Mouse (Mus musculus): ENCODE results near the gene Itm2b. TPM values are rescaled to one million over a fixed set of nuclear protein-coding genes. Genes with fewer than 3 reads are reported as not detected.
A peak's percentile ranks its signal among the peaks of the same experiment; 100 is the strongest.

Gene Itm2b
- polyA plus RNA-seq, 1 experiment from 2014 or later = 659 TPM

DNA sequence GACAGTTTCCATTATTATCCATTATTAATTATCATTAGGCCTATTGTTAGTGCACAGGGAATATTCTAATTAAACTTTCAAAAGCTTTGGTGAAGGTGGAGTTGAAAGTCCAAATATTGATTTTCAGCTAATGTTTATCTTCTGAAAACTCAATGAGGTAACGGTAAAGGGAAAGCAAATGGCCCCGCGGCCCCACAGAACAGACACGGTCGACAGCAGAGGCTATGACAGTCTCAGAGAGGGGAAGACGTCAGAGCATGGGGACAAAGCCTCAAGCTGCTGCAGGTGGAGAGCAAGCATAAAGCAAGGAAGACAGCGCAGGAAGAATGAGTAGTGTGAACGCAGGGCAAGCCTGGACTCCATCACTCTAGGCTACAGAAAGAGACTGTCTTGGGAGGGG, 9.2 kb downstream of the Itm2b start:
- Histone ChIP-seq H3K4me1 (peaks cover 33% of the 10 kb centered on the region), H3K27ac (no peak overlapping the region), H3K9me3 (no peaks in the 10 kb centered on the region), H3K4me2 (no peak overlapping the region), H3K4me3 (no peak overlapping the region), H3K36me3 (peaks cover 33% of the 10 kb centered on the region), H3K9ac (no peak overlapping the region), H3K27me3 (no peaks in the 10 kb centered on the region)
- no peak for ATAC-seq (ENCODE audit: insufficient number of reproducible peaks, insufficient read depth, low FRiP score, low TSS enrichment, low read depth)
- 81% methylated on average over 8 of the region's 8 CpGs for WGBS

DNA sequence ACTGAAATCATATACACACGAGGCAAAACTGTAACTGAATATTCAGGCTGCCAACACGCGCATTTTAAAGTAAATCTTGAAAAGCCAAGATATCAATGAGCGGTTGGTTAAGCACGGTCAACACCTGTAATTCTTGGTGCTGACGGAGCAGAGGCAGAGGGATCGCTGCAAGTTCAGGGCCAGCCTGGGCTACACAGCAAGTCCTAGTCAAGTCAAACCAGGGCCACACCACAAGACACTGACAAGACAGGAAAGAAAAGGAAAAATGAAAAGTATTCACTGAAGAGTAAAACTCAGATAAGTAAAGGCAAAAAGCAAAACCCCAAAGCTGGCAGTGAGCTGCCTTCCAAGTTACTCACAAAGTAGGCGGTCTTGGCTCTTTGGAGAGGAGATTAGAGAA, 9.6 kb downstream of the Itm2b start:
- Histone ChIP-seq H3K27ac (no peak overlapping the region), H3K4me3 (no peak overlapping the region), H3K4me2 (no peak overlapping the region), H3K9me3 (no peaks in the 10 kb centered on the region), H3K9ac (no peak overlapping the region), H3K27me3 (no peaks in the 10 kb centered on the region), H3K36me3 (peaks cover 30% of the 10 kb centered on the region), H3K4me1 (peaks cover 33% of the 10 kb centered on the region)
- WGBS = 88% methylated on average over 8 of the region's 8 CpGs
- no peak for ATAC-seq (ENCODE audit: insufficient number of reproducible peaks, insufficient read depth, low FRiP score, low TSS enrichment, low read depth)

DNA sequence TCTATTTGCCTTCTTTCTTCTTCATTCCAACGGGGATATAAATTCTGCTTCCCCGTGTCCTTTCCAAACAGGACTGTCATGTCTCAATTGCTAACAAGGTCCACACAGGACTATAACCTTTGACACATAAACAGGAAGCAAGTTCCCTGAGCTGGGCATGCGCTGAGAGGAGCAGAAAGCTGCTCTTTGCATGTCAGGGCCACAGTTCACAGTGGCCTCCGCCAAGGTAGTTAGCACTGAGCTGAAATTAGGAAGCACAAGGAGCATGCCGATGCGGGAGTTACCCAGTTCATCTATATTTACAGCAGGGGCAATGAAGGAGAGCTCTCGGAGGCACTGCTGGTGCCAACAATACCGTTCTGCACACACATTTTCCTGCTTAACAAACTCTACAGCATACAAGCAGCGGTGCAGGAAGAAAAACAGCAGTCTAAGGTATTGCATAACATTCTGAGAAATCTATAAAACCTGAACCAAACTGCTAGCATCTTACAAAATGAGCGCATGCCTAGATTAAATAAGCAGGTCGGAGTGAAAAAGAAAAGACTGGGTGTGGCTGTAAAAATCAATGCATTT, 10.7 kb downstream of the Itm2b start:
- Histone ChIP-seq H3K4me2 (no peak overlapping the region), H3K27me3 (no peaks in the 10 kb centered on the region), H3K4me3 (no peak overlapping the region), H3K27ac (0 out of 2 replicates have a peak overlapping the region, but pooled peaks have one; percentile 35), H3K36me3 (peaks cover 30% of the 10 kb centered on the region), H3K4me1 (peaks cover 38% of the 10 kb centered on the region), H3K9ac (no peak overlapping the region), H3K9me3 (no peaks in the 10 kb centered on the region)
- ATAC-seq (ENCODE audit: insufficient number of reproducible peaks, insufficient read depth, low FRiP score, low TSS enrichment, low read depth) = no peak
- WGBS = 47% methylated on average over 11 of the region's 11 CpGs

DNA sequence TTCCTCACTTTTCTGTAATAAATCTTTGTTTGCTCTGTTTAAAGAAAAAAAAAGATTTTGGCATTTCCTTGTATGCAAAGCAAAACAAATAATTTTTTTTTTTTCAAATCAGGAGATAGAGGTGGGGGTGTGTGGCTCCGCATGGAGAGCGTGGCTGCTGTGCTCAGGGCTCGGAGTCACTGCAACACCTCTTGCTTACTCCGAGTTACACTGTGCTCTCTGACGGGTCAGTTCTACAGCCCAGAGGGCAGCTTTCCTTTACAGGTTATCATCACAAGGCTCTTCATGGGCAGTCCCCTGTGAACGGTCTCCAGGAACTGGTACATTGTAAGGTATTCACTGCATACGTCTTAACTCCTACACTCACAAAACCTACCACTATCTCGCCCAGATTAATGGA, 11.5 kb downstream of the Itm2b start:
- Histone ChIP-seq H3K9me3 (no peaks in the 10 kb centered on the region), H3K4me1 (peaks cover 38% of the 10 kb centered on the region), H3K27me3 (no peaks in the 10 kb centered on the region), H3K27ac (no peak overlapping the region), H3K36me3 (peaks cover 32% of the 10 kb centered on the region), H3K9ac (no peak overlapping the region), H3K4me3 (no peak overlapping the region), H3K4me2 (no peak overlapping the region)
- WGBS = 74% methylated on average over 8 of the region's 8 CpGs
- no peak for ATAC-seq (ENCODE audit: insufficient number of reproducible peaks, insufficient read depth, low FRiP score, low TSS enrichment, low read depth)

DNA sequence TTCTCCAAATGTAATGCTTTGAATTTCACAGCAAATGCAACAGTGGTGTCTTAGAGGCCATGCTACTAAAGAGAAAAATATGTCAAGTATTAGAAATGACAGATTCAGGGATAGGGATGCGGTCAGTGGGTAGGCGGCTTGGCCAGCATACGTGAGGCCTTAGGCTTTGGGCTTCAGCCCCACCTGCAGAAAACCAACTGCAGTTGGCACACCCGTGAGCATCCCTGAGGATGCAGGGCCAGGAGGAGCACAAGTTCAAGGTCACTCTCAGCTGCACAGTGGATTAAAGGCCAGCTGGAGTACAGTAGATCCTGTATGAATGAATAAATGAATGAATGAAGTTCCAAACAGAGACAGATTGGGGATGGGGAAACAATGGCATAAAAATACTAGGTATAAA, 12.1 kb downstream of the Itm2b start:
- ATAC-seq (ENCODE audit: insufficient number of reproducible peaks, insufficient read depth, low FRiP score, low TSS enrichment, low read depth) = no peak
- 92% methylated on average over 4 of the region's 4 CpGs for WGBS
- H3K36me3 ChIP-seq = peaks cover 32% of the 10 kb centered on the region

DNA sequence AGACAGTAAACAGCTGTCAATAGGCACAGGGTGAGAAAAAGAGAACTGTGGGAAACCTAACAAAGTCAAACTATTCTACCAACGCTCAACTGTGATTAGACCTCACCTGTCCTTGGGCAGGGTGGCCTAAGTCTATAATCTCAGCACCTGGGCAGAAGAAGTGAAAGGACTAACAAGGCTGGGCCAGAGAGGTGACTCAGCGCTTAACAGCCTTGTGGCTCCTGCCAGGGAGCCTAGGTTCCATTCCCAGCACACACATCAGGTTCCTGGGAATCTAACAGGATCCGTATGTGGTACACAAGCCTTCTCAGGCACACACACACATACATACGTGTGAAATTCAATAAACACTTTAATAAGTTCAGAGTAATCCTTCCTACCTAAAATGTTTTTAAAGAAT, 13.5 kb downstream of the Itm2b start:
- no peak overlapping the region for H3K4me3 ChIP-seq
- H3K36me3 ChIP-seq = peaks cover 33% of the 10 kb centered on the region
- H3K27ac ChIP-seq = peak overlapping the region; percentile 72
- 83% methylated on average over 4 of the region's 4 CpGs for WGBS
- no peak overlapping the region for H3K9ac ChIP-seq
- H3K4me1 ChIP-seq = peaks cover 33% of the 10 kb centered on the region
- no peaks in the 10 kb centered on the region for H3K9me3 ChIP-seq
- no peak for ATAC-seq (ENCODE audit: insufficient number of reproducible peaks, insufficient read depth, low FRiP score, low TSS enrichment, low read depth)
- no peaks in the 10 kb centered on the region for H3K27me3 ChIP-seq
- no peak overlapping the region for H3K4me2 ChIP-seq

More for the DNA sequence above, 12.1 kb downstream of the Itm2b start:
- H3K4me2 ChIP-seq = no peak overlapping the region
- H3K4me3 ChIP-seq = no peak overlapping the region
- H3K27ac ChIP-seq = no peak overlapping the region
- peaks cover 38% of the 10 kb centered on the region for H3K4me1 ChIP-seq
- no peak overlapping the region for H3K9ac ChIP-seq
- H3K9me3 ChIP-seq = no peaks in the 10 kb centered on the region
- H3K27me3 ChIP-seq = no peaks in the 10 kb centered on the region

DNA sequence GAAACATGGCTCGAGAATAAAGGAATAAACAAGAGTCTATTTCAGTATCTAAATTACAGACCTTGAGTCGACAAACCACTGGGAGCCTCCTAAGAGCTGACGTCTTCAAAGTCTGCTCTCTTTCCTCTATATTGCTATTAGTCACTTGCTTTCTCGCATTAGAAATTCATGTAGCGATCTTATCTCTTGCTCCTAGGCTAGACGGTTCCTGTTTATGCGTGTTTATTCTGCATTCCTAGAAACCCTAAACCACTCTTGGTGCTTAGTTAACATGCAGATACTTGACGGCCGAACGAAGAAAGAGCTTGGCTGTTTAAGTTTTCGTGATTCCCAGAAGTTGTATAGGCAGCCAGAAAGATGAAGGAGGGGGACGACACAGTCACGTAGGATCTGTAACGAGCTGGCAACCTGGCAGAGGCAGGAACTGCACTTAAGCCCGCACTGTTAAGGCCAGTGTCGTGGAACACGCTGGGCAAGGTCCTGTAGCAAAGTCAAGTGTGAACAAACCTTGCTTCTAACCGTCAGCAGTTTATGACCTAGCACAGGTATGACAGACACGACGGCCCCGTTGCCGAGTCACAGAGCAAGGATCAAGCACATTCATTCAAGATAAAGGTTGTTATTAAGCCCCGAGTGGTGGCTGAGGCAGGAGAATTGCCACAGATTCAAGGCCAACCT, 14.3 kb downstream of the Itm2b start:
- Histone ChIP-seq H3K9ac (no peak overlapping the region; the same call in 1 of the 2 replicates), H3K4me2 (no peak overlapping the region), H3K9me3 (no peaks in the 10 kb centered on the region), H3K4me1 (peaks cover 33% of the 10 kb centered on the region), H3K36me3 (peaks cover 41% of the 10 kb centered on the region), H3K4me3 (no peak overlapping the region), H3K27ac (peak overlapping the region; percentile 72), H3K27me3 (no peaks in the 10 kb centered on the region)
- WGBS = 73% methylated on average over 23 of the region's 23 CpGs
- ATAC-seq (ENCODE audit: insufficient number of reproducible peaks, insufficient read depth, low FRiP score, low TSS enrichment, low read depth) = no peak

DNA sequence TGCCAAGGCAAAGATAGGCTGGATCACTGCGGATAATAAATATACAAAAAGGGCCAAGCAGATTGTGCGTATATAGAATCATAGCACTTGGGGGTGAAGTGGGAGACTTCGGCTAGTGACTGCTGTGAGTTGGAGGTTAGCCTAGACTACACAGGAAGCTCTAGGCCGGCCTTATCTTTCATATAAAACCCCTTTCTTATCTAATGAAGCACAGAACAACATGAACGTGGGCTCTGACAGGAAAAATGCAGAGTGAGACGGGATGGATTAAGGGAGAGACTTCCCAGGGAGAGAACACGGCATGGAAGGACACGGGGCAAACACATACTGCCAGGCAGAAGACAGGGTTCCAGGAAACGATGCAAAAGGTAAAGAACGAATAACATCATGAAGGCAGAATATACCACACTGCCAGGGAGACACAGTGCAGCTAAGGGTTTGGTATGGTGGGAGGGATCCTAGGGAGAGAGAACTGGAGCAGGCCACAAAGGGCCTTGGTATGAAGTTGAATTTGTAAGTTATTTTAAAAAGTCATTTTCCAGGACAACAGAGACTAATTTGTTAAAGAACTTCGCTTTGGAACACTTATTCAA, 14.9 kb downstream of the Itm2b start:
- Histone ChIP-seq H3K4me3 (no peak overlapping the region), H3K36me3 (peaks cover 47% of the 10 kb centered on the region), H3K9me3 (no peaks in the 10 kb centered on the region), H3K27ac (peak overlapping the region; percentile 72), H3K4me1 (peaks cover 33% of the 10 kb centered on the region), H3K27me3 (no peaks in the 10 kb centered on the region), H3K9ac (no peak overlapping the region), H3K4me2 (no peak overlapping the region)
- 82% methylated on average over 11 of the region's 11 CpGs for WGBS
- no peak for ATAC-seq (ENCODE audit: insufficient number of reproducible peaks, insufficient read depth, low FRiP score, low TSS enrichment, low read depth)

DNA sequence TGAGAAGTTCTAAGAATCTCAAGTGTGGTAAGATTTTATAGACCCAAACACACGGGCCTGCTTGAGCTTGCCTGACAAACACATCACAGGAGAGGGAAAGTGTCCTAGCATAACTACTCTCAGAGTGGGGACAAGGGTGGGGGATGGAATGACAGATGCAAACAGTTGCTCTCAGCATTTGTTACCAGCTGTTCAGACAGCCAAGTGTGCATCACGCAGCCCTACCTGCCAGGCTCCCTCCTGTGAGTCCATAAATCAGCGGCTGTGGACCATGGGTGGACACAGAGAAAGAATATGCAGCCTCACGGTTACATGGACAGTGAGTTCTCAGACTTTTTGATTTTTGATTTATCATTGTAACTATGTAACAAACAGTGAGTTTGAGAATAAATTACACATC, 15.5 kb downstream of the Itm2b start:
- ATAC-seq (ENCODE audit: insufficient number of reproducible peaks, insufficient read depth, low FRiP score, low TSS enrichment, low read depth) = no peak

DNA sequence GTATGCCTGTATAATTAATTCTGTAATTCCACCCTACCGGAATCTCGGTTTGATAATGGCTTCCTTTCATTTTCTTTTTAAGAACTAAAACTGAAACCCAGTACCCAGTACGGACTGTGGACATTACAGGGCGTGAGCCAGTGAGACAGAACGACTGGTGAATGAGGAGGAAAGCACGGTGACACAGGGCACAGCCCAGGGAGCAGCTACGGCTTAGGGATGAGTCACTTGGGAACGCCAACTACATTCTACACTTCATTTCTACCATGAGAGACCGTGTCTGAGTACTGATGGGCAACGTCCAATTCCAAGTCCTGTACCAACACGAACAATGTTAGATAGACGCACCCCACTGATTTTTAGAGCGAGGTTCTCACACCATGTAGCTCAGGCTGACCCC, 16.1 kb downstream of the Itm2b start:
- Histone ChIP-seq H3K4me2 (no peak overlapping the region), H3K4me3 (no peak overlapping the region), H3K27ac (no peak overlapping the region), H3K9me3 (no peaks in the 10 kb centered on the region), H3K27me3 (no peaks in the 10 kb centered on the region), H3K4me1 (peaks cover 22% of the 10 kb centered on the region), H3K36me3 (peaks cover 59% of the 10 kb centered on the region), H3K9ac (no peak overlapping the region)
- no peak for ATAC-seq (ENCODE audit: insufficient number of reproducible peaks, insufficient read depth, low FRiP score, low TSS enrichment, low read depth)
- WGBS = 91% methylated on average over 13 of the region's 13 CpGs

More for the DNA sequence above, 15.5 kb downstream of the Itm2b start:
- 83% methylated on average over 4 of the region's 4 CpGs for WGBS
- H3K9ac ChIP-seq = no peak overlapping the region
- H3K9me3 ChIP-seq = no peaks in the 10 kb centered on the region
- peaks cover 53% of the 10 kb centered on the region for H3K36me3 ChIP-seq
- H3K27ac ChIP-seq = peak overlapping the region; percentile 72; the same call in 1 of the 2 replicates
- H3K4me2 ChIP-seq = no peak overlapping the region
- H3K4me3 ChIP-seq = no peak overlapping the region
- H3K4me1 ChIP-seq = peaks cover 29% of the 10 kb centered on the region
- H3K27me3 ChIP-seq = no peaks in the 10 kb centered on the region

DNA sequence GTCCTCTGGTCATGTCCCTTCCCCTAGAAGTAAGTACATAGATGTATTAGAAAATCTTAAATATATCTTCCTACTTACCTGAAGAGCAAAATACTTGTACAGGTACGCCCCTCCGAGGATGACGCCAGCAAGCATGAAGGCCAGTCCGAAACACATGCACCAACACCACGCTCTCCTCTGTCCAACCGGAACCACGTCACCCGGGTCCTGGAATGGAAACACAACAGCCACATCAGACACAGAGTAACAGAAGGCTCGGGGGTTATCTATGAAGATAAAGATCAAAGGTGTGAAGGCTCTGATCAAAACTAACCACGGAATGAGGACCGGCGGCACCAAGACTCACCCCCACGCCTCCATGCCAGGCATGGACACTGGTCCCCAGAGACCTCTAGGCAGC, 16.9 kb downstream of the Itm2b start:
- no peaks in the 10 kb centered on the region for H3K27me3 ChIP-seq
- peaks cover 18% of the 10 kb centered on the region for H3K4me1 ChIP-seq
- WGBS = 96% methylated on average over 13 of the region's 13 CpGs
- H3K9ac ChIP-seq = no peak overlapping the region
- H3K4me3 ChIP-seq = no peak overlapping the region
- no peak overlapping the region for H3K4me2 ChIP-seq
- peaks cover 67% of the 10 kb centered on the region for H3K36me3 ChIP-seq
- no peak overlapping the region for H3K27ac ChIP-seq
- no peaks in the 10 kb centered on the region for H3K9me3 ChIP-seq
- no peak for ATAC-seq (ENCODE audit: insufficient number of reproducible peaks, insufficient read depth, low FRiP score, low TSS enrichment, low read depth)

DNA sequence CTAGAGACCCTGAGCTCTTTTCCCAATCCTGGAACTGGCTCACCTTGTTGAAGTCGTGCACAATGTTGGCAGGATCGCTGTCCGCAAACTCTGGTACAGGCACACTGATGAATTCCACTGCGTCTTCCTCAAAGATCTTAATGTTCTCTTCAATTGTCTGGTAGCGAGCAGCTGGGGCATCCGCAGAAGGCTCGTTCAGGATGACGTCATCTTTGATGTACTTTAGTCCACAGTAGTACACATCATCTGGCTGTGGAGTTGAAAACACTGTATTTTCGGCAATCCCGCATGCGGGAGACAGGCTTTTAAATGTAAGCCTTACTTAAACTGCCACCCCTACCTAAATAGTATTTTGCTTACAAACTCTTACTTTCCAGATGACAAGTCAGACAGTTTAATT, 18.8 kb downstream of the Itm2b start:
- no peak overlapping the region for H3K27ac ChIP-seq
- H3K9ac ChIP-seq = no peak overlapping the region
- peaks cover 8% of the 10 kb centered on the region for H3K4me1 ChIP-seq
- WGBS = 79% methylated on average over 11 of the region's 11 CpGs
- H3K4me2 ChIP-seq = no peak overlapping the region
- ATAC-seq (ENCODE audit: insufficient number of reproducible peaks, insufficient read depth, low FRiP score, low TSS enrichment, low read depth) = no peak
- no peaks in the 10 kb centered on the region for H3K27me3 ChIP-seq
- H3K4me3 ChIP-seq = no peak overlapping the region
- H3K9me3 ChIP-seq = no peaks in the 10 kb centered on the region
- peaks cover 81% of the 10 kb centered on the region for H3K36me3 ChIP-seq
